Mouse (Mus musculus) erythroblast, embryonic 14.5 days (primary cell): Measurements from ENCODE around the gene Tmem213.

Source experiments
- GATA1 ChIP-seq: IDR thresholded peaks from 2 replicates; pipeline ENCODE4 v1.6.1; 2012; ENCODE audit warnings: low read length, inconsistent platforms, mixed read lengths
- TAL1 ChIP-seq: IDR thresholded peaks from 3 replicates; pipeline ENCODE4 v1.6.1; 2012; ENCODE audit warnings: low read length, inconsistent platforms, mixed read lengths

DNA sequence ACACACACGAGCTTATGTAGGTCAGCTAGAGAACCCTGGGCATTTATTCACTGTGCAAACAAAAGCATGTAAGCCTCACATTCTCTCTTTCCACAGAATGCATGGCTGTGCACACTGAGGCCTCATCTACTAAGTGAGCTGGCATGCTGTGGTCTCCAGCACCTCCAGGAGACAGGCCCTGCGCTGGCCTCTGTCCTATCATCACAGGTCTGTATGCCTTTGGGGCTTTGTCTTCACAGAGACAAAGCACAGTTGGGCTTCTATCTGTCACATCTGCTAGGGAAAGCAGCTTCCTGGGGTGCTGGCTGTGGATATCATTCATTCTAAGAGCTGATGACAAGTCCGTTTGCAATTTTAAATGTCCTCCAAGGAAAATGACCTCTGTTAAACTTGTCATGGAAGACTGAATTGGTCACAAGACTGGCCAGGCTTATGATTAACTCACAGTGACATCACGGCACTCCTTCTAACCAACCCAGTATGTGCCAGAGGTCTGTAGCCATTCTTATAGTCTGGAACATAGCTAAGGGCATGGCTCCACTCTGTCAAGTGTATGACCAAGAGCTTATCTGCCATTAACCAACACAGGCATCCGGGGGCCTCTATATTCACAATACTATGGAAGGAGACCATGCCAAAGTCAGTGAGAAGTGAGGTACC, 36.8 kb upstream of the Tmem213 start:
- TF ChIP-seq TAL1 (no peak), GATA1 (no peak)
